Mouse (Mus musculus): ENCODE measurements around the gene Klrb1a.

Klrb1a gene

GRCm38 (mm10) chr6:128599555-128599954 lies 23.8 kb downstream of the Klrb1a start:
- DNase-seq = no peak

DNA sequence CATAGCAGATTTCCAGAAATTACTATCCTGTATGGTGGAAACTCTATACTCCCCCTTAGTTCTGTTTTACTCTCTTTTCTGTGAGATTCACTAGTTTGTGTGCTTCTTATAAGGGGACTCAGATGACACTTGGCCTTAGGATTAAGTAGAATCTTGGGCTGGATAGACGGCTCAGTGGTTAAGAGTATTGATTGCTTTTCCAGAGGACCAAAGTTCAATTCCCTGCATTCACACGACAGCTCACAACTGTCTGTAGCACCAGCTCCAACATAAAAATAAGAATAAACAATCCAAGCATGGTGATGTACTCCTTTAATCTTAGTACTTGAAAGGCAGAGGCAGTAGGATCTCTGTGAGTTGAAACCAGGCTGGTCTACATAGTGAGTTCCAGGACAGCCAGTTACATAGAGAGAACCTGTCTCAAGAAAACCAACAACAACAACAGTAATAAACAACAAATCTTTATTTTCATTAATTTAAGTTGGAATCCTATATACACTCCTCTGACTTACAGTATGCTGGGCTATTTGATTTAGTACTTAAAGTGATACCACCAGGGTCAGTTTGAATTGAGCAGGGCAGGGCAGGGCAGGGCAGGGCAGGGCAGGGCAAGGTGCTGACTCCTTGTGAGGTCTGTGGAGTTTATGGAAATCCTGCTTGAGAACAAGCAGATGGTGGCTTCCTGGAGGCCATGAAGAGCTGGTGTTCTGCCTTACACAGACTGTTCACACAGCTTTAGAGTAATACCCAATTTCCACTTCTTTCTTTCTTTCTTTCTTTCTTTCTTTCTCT lies 24.9 kb downstream of the Klrb1a start:
- DNase-seq = no peak

GRCm38 (mm10) chr6:128597121-128597522 lies 26.2 kb downstream of the Klrb1a start:
- peak; percentile 46 for DNase-seq

DNA sequence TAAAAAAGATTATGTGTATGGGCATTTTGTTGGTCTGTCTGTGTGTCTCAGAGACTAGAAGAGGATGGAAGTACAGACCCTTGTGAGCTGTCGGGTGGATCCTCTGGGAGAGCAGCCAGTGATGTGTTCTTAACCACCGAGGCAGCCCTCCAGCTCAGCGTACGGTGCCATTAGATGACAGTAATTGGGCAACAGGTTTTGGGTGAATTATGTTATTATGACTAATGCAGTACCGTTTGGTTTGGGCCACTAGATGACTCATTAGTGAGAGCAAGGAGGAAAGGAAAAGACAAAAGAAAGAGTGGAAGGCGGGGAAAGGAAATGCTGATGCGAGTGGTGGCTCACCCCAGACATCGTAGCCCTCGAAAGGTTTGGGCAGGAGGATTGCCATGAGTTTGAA lies 28.7 kb downstream of the Klrb1a start:
- DNase-seq = no peak

DNA sequence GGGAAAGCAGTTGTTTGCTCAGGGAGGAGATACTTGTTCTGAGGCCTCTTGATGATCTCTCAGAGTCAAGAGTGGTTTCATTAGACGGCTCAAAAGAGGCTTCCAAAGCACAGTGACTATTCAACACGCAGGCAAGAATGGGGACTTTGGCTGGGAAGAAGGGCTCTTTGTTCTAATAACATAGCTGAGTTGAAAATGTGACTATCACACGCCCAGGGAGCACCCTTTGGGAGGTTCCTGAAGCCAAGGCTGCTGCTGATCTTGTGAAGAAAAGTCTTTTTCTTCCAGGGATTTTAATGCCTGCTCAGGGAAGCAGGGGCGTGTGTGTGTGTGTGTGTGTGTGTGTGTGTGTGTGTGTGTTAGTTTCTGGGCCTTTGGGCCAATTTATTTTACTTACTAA lies 33.9 kb downstream of the Klrb1a start:
- DNase-seq = no peak

GRCm38 (mm10) chr6:128587619-128588018 lies 35.7 kb downstream of the Klrb1a start:
- no peak for DNase-seq

DNA sequence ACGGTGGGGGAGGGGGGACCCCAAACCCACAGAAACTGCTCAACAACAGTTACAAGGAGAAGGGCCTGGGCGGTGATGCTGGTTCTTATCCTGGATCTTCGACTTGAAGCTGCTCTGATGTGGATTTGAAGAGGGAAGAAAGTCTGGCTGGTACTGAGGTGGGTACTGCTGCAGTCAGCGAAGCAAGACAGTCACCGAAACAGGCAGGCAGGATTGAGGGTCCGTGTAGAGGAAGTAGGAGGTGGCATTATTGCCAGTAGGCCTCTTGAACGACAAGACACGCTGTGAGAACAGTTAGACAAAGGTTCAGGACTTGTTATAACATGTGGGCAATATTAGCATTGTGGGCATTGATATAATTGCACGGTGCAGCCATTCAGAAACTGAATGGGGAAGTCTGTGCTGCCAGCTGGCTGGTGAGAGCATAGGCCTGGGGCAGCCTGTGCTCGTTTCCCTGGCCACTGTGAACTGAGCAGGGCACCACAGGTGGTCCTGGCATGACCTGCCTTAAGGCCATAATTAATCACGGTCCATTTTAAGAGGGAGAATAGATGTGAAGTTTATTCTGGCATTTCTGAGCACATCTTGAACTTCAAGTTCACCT lies 37.6 kb downstream of the Klrb1a start:
- DNase-seq = no peak

- DNase-seq = no peak
Observed at GRCm38 (mm10) chr6:128584070-128584660, 39.2 kb downstream of the Klrb1a start.

DNA sequence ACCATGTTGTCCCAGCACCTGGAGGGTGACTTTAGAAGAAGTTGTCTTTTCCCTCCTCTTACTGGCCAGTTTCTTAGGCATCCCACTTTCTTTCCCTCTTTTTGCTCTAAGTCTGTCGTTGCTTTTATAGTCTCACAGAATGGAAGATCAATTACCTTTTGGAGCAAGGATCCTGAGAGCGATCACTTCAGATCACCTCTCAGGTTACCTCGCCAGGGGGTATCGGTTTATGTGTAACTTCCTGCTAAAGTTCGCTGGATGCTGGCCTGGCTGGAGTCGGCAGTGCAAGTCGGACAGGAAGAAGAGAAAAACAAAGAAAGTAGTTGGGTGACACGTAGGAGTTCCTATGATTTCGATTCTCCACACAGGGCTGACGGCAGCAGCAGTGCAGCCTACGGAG lies 41.8 kb downstream of the Klrb1a start, which contains the start of gene A2ml1:
Gene A2ml1 (minus strand): TSS at position 101 of the 400 bp plus-strand sequence.
- DNase-seq = no peak

DNA sequence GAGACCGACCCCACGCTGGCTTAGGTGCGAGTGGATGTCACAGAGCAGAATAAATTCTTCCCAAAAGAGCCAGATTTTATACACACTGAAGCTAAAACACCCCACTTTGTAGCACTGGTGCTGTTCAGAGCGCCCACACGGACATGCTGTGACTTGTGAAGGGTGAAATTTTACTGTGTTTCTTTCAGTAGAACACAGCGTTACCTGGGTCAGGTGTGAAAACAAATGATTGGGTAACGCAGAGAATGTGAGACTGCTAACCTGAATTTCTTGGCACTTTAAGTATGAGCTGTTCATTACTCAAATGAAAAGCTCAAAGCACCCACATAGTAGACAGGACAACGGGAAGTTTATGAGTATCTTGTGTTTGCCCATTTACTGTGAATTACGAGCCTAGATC lies 46.0 kb downstream of the Klrb1a start:
- DNase-seq = no peak

- DNase-seq = no peak
Observed at GRCm38 (mm10) chr6:128566589-128566988, 56.7 kb downstream of the Klrb1a start.
